Mouse (Mus musculus) inflammation-experienced regulatory T-cells, adult 16 weeks (primary cell): ENCODE measurements around the gene Cacng5. TPM values are rescaled to one million over a fixed set of nuclear protein-coding genes. Genes with fewer than 3 reads are reported as not detected.

ENCODE experiments used
- polyA plus RNA-seq: library from polyadenylated mRNA; unstranded; fragments of 100-300 nt; shearing (Covaris generic); gene quantifications from one replicate; pipeline ENCODE4 v1.2.1, GENCODE M21; 2017

Cacng5 gene
- not detected for polyA plus RNA-seq

DNA sequence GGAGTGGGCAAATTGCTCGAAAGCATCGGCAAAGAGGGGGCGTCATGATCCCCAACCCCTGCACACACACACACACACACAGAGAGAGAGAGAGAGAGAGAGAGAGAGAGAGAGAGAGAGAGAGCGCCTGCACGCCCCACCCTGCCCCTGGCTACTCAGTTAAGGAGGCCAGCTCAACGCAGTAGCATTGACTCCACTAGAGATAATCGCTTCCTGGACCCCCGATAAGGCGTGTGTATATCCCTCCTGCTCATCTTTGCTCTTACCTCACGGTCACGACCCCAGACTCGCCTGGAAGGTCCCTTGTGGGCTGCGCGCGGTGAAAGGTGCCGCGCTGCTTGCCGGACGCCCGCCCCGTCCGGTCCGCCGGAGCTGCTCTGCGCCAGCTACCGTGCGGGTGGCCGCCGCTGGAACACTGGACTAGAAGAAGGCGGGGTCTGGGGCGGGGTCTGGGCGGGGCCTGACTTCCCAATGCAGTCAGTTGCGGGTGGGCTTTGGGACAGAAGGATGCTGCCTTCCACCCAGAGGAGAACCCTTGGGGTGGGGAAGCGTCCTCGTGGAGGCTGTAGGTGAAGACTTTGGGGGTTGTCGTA is at the start of gene Cacng5:
Gene Cacng5 (minus strand): TSS at position 422 of the 593 bp plus-strand sequence.

Other genes starting within 250 kb of the Cacng5 start
- gene Cacng1, start 198.5 kb downstream of the Cacng5 start, polyA plus RNA-seq: not detected
- gene Cacng4, start 120.5 kb downstream of the Cacng5 start, polyA plus RNA-seq: not detected